Mouse (Mus musculus) cerebellum, adult 2 months (tissue): ENCODE data around the gene Cracr2b.

Experiments used
- CTCF ChIP-seq: fragments of 200-500 bp; IDR thresholded peaks from 2 replicates; pipeline ENCODE4 v1.5.1; 2011; ENCODE audit warnings: low read depth, mild to moderate bottlenecking, control low read depth, low read length, moderate library complexity, borderline replicate concordance; ENCODE audit not compliant: insufficient read depth
- POLR2A ChIP-seq: fragments of 200-500 bp; IDR thresholded peaks from 2 replicates; pipeline ENCODE4 v1.6.1; 2011; ENCODE audit warnings: low read length, control low read depth, borderline replicate concordance; ENCODE audit not compliant: insufficient read depth

DNA sequence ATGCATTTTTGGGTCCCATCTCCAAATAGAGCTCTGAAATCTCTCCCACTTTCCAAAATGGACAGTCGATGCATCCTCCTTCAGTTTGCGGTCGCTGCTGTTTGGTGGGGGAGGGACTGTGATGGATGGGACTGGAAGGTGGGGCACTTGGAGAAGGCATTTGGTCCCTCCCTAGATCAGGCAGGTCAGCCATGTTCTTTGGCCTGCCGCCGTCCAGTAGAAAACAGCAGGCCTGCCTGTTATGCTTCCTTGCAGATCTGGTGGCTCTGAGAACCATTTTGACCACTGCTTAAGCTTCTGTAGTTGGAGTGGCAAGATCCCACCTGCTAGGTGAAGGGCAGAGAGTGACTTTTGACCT, 7.2 kb downstream of the Cracr2b start:
- no peak for TF ChIP-seq CTCF
- TF ChIP-seq POLR2A, result no peak
